31 mouse cellular contexts compared by ENCODE assay signal in genomic region chr6:56044716-56045115, GRCm38 (mm10). TPM values are rescaled to one million over a fixed set of nuclear protein-coding genes. Genes with fewer than 3 reads are reported as not detected.
A peak's percentile ranks its signal among the peaks of the same experiment; 100 is the strongest.
DNase-seq lines count a peak whose midpoint lies in the region; ATAC-seq and TF ChIP-seq lines count a peak whose summit lies in the region.
"Had no signal": no experiment of that assay in that cellular context is flagged by ENCODE, and none has a peak within 500 bp of the region (broad histone marks: within the 10 kb centered on the region; RNA-seq: fewer than 3 reads in every experiment).

No protein-coding gene starts in this region.

- ATAC-seq in hindbrain, embryonic 11.5 days (ENCODE audit: low FRiP score), result peak; percentile 91
- ATAC-seq in hindbrain, embryonic 16.5 days, result no peak
- ATAC-seq in hindbrain, embryonic 14.5 days (ENCODE audit: low FRiP score), result peak; percentile 19; the same call in 1 of the 2 replicates
- ATAC-seq in midbrain, embryonic 14.5 days (ENCODE audit: low FRiP score, low TSS enrichment), result no peak; the same call in 1 of the 2 replicates
- ATAC-seq in frontal cortex, adult (ENCODE audit: low TSS enrichment), result no peak
- ATAC-seq in intestine, embryonic 15.5 days, result no peak
- ATAC-seq: forebrain, embryonic 14.5 days had no signal

- H3K9me3 ChIP-seq in hindbrain, embryonic 11.5 days (ENCODE audit: control insufficient read depth, low read length), result no peaks in the 10 kb centered on the region
- no peaks in the 10 kb centered on the region for H3K9me3 ChIP-seq in hindbrain, embryonic 16.5 days (ENCODE audit: control insufficient read depth, low read length)
- no peaks in the 10 kb centered on the region for H3K9me3 ChIP-seq in hindbrain, embryonic 14.5 days (ENCODE audit: control insufficient read depth, low read length)
- no peaks in the 10 kb centered on the region for H3K9me3 ChIP-seq in midbrain, embryonic 14.5 days (ENCODE audit: control insufficient read depth, low read length)
- no peaks in the 10 kb centered on the region for H3K9me3 ChIP-seq in intestine, embryonic 15.5 days
- H3K9me3 ChIP-seq: embryonic facial prominence, embryonic 12.5 days; liver, embryonic 15.5 days had no signal

- H3K36me3 ChIP-seq in hindbrain, embryonic 11.5 days (ENCODE audit: control insufficient read depth, insufficient read depth, low read length), result no peaks in the 10 kb centered on the region
- H3K36me3 ChIP-seq in hindbrain, embryonic 16.5 days (ENCODE audit: control insufficient read depth, insufficient read depth, low read length), result no peaks in the 10 kb centered on the region
- no peaks in the 10 kb centered on the region for H3K36me3 ChIP-seq in hindbrain, embryonic 14.5 days (replicated peaks; ENCODE audit: control insufficient read depth, insufficient read depth)
- H3K36me3 ChIP-seq in midbrain, embryonic 14.5 days (ENCODE audit: control insufficient read depth, insufficient read depth, low read length), result no peaks in the 10 kb centered on the region
- H3K36me3 ChIP-seq in intestine, embryonic 15.5 days, result no peaks in the 10 kb centered on the region
- H3K36me3 ChIP-seq: embryonic facial prominence, embryonic 12.5 days; liver, embryonic 15.5 days had no signal

- TF ChIP-seq POLR2A in brain, embryonic 14.5 days (IDR thresholded peaks at IDR 0.05; ENCODE audit: borderline replicate concordance, extremely low read depth, insufficient read depth, insufficient read length, poor library complexity, severe bottlenecking), result no peak

- H3K4me1 ChIP-seq in hindbrain, embryonic 11.5 days (replicated peaks; ENCODE audit: control insufficient read depth, insufficient read depth, low read length), result no peaks in the 10 kb centered on the region
- no peaks in the 10 kb centered on the region for H3K4me1 ChIP-seq in hindbrain, embryonic 16.5 days (ENCODE audit: control insufficient read depth, insufficient read depth, low read depth, low read length)
- no peaks in the 10 kb centered on the region; the same call in 1 of the 2 replicates for H3K4me1 ChIP-seq in hindbrain, embryonic 14.5 days (replicated peaks; ENCODE audit: control insufficient read depth, insufficient read depth, low read length)
- H3K4me1 ChIP-seq in midbrain, embryonic 14.5 days (ENCODE audit: control insufficient read depth, insufficient read depth, low read length), result no peaks in the 10 kb centered on the region
- no peaks in the 10 kb centered on the region for H3K4me1 ChIP-seq in intestine, embryonic 15.5 days (replicated peaks)
- H3K4me1 ChIP-seq: embryonic facial prominence, embryonic 12.5 days; liver, embryonic 15.5 days had no signal

- H3K27me3 ChIP-seq in hindbrain, embryonic 11.5 days (ENCODE audit: control insufficient read depth, insufficient read depth, low read length), result no peaks in the 10 kb centered on the region
- H3K27me3 ChIP-seq in hindbrain, embryonic 16.5 days (replicated peaks; ENCODE audit: control insufficient read depth, insufficient read depth, low read length), result no peaks in the 10 kb centered on the region
- no peaks in the 10 kb centered on the region for H3K27me3 ChIP-seq in hindbrain, embryonic 14.5 days (ENCODE audit: control insufficient read depth, insufficient read depth, low read length)
- H3K27me3 ChIP-seq in midbrain, embryonic 14.5 days (ENCODE audit: control insufficient read depth, insufficient read depth, low read length), result no peaks in the 10 kb centered on the region
- no peaks in the 10 kb centered on the region for H3K27me3 ChIP-seq in intestine, embryonic 15.5 days (replicated peaks)
- H3K27me3 ChIP-seq: embryonic facial prominence, embryonic 12.5 days; liver, embryonic 15.5 days had no signal

- no peak overlapping the region for H3K9ac ChIP-seq in hindbrain, embryonic 11.5 days (ENCODE audit: low read depth, low read length)
- no peak overlapping the region for H3K9ac ChIP-seq in hindbrain, embryonic 16.5 days (ENCODE audit: low read depth, low read length)
- no peak overlapping the region for H3K9ac ChIP-seq in hindbrain, embryonic 14.5 days
- H3K9ac ChIP-seq in midbrain, embryonic 14.5 days (replicated peaks; ENCODE audit: low read length), result no peak overlapping the region
- H3K9ac ChIP-seq in intestine, embryonic 15.5 days, result no peak overlapping the region
- H3K9ac ChIP-seq: embryonic facial prominence, embryonic 12.5 days; liver, embryonic 15.5 days; lung, embryonic 14.5 days had no signal

- H3K4me3 ChIP-seq in hindbrain, embryonic 11.5 days (ENCODE audit: low read depth, low read length), result no peak overlapping the region
- no peak overlapping the region for H3K4me3 ChIP-seq in hindbrain, embryonic 16.5 days (ENCODE audit: low read length)
- H3K4me3 ChIP-seq in hindbrain, embryonic 14.5 days (replicated peaks; ENCODE audit: low read length), result no peak overlapping the region
- H3K4me3 ChIP-seq in midbrain, embryonic 14.5 days (replicated peaks; ENCODE audit: low read depth, low read length), result no peak overlapping the region
- no peak overlapping the region for H3K4me3 ChIP-seq in intestine, embryonic 15.5 days (replicated peaks)
- H3K4me3 ChIP-seq: embryonic facial prominence, embryonic 12.5 days; liver, embryonic 15.5 days had no signal

- H3K27ac ChIP-seq in hindbrain, embryonic 11.5 days (ENCODE audit: low read depth, low read length), result peak overlapping the region; percentile 10; the same call in 1 of the 2 replicates
- no peak overlapping the region for H3K27ac ChIP-seq in hindbrain, embryonic 16.5 days (ENCODE audit: low read depth, low read length)
- peak overlapping the region; percentile 32; the same call in 1 of the 2 replicates for H3K27ac ChIP-seq in hindbrain, embryonic 14.5 days
- H3K27ac ChIP-seq in midbrain, embryonic 14.5 days (replicated peaks; ENCODE audit: low read depth, low read length), result peak overlapping the region; percentile 28; the same call in 1 of the 2 replicates
- H3K27ac ChIP-seq in intestine, embryonic 15.5 days, result no peak overlapping the region
- H3K27ac ChIP-seq: embryonic facial prominence, embryonic 12.5 days; liver, embryonic 15.5 days had no signal

- WGBS in hindbrain, embryonic 11.5 days, result 44% methylated on average over 1 of the region's 1 CpGs
- 40% methylated on average over 1 of the region's 1 CpGs for WGBS in hindbrain, embryonic 16.5 days
- WGBS in hindbrain, embryonic 14.5 days, result 35% methylated on average over 1 of the region's 1 CpGs
- WGBS in midbrain, embryonic 14.5 days, result 24% methylated on average over 1 of the region's 1 CpGs
- 79% methylated on average over 1 of the region's 1 CpGs for WGBS in intestine, embryonic 15.5 days

- no peak overlapping the region for H3K4me2 ChIP-seq in hindbrain, embryonic 11.5 days (replicated peaks; ENCODE audit: low read depth, low read length)
- H3K4me2 ChIP-seq in hindbrain, embryonic 16.5 days (ENCODE audit: low read length), result no peak overlapping the region
- no peak overlapping the region for H3K4me2 ChIP-seq in hindbrain, embryonic 14.5 days (replicated peaks)
- no peak overlapping the region for H3K4me2 ChIP-seq in midbrain, embryonic 14.5 days (ENCODE audit: low read length)
- H3K4me2 ChIP-seq in intestine, embryonic 15.5 days (replicated peaks), result no peak overlapping the region
- H3K4me2 ChIP-seq: embryonic facial prominence, embryonic 12.5 days; heart, embryonic 11.5 days; liver, embryonic 15.5 days; lung, embryonic 14.5 days had no signal

- peak; percentile 35 for DNase-seq in hindbrain, embryonic 11.5 days (ENCODE audit: low spot score)
- DNase-seq in brain, embryonic 14.5 days (ENCODE audit: low read depth), result peak; percentile 58
- no peak for DNase-seq in hindbrain, embryonic 14.5 days (ENCODE audit: low spot score)
- DNase-seq in midbrain, embryonic 14.5 days, result peak; percentile 41
- DNase-seq in adrenal gland, adult 2 months, result no peak
- DNase-seq: adrenal gland, postnatal 36 days; cerebellum, adult 2 months; cerebellum, postnatal 14 days; gastrocnemius, postnatal 25 days; heart, adult 18-20 months; heart, postnatal 36 days; kidney, adult 11 months; kidney, postnatal 14 days; layer of hippocampus, adult 9-11 months; liver; lung, embryonic 14.5 days; lung, postnatal 14 days; right cerebral cortex, adult 18-20 months; right cerebral cortex, postnatal 4 days; thymus, adult 2 months; thymus, postnatal 36 days had no signal

- TF ChIP-seq CTCF in brain, embryonic 14.5 days (IDR thresholded peaks at IDR 0.05; ENCODE audit: borderline replicate concordance, extremely low read depth, insufficient read depth, insufficient read length), result no peak

RNA-seq across cellular contexts. Expression of gene Ppp1r17, which starts 27.4 kb away (rescaled TPM):
- 26.5 and 33.2 TPM in 2 replicates for polyA plus RNA-seq in hindbrain, embryonic 11.5 days (2014; fragmentation: Nextera tagmentation; extraction: Ambion mirVana)
- 1.4 and 2.1 TPM in 2 replicates for polyA plus RNA-seq in hindbrain, embryonic 16.5 days (2015; fragmentation: Nextera tagmentation; extraction: Ambion mirVana)
- 2.7 and 3.1 TPM in 2 replicates for polyA plus RNA-seq in brain, embryonic 14.5 days (2012; rRNA removed)
- polyA plus RNA-seq in hindbrain, embryonic 14.5 days (2014; fragmentation: Nextera tagmentation; extraction: Ambion mirVana), result 1.5 and 2.1 TPM in 2 replicates
- 4.6 and 7.8 TPM in 2 replicates for polyA plus RNA-seq in midbrain, embryonic 14.5 days (2014; fragmentation: Nextera tagmentation; extraction: Ambion mirVana)
- 0.39 TPM in 2 replicates for polyA plus RNA-seq in intestine, embryonic 15.5 days (2015; fragmentation: Nextera tagmentation; extraction: Ambion mirVana)
- total RNA-seq in adrenal gland, adult 2 months (2021), result 1 to 10 TPM; 2.9 to 3.3 TPM
- 0.35 and 0.57 TPM in 2 replicates for polyA plus RNA-seq in adrenal gland, adult 2 months (2012; rRNA removed)
- total RNA-seq: gastrocnemius, adult 18-20 months; gastrocnemius, postnatal 25 days; heart, adult 18-20 months; heart, postnatal 36 days; monocyte, adult 5-6 weeks had no signal
- polyA plus RNA-seq: kidney, embryonic 14.5 days; liver, embryonic 15.5 days; lung, embryonic 14.5 days had no signal

Comparison
In these comparisons a context has a peak if more than half of its experiments do, and no peak if none do; other contexts are left out.
1. ATAC-seq: peak in hindbrain, embryonic 11.5 days (single experiment) and hindbrain, embryonic 14.5 days (single experiment); none in hindbrain, embryonic 16.5 days (single experiment), midbrain, embryonic 14.5 days (single experiment), frontal cortex, adult (single experiment) and intestine, embryonic 15.5 days (single experiment).
2. DNase-seq: peak in hindbrain, embryonic 11.5 days (single experiment), brain, embryonic 14.5 days (single experiment) and midbrain, embryonic 14.5 days (single experiment); none in hindbrain, embryonic 14.5 days (single experiment) and adrenal gland, adult 2 months (single experiment).
3. H3K27ac ChIP-seq: peak in hindbrain, embryonic 11.5 days (single experiment), hindbrain, embryonic 14.5 days (single experiment) and midbrain, embryonic 14.5 days (single experiment); none in hindbrain, embryonic 16.5 days (single experiment) and intestine, embryonic 15.5 days (single experiment).